Mouse (Mus musculus): ENCODE measurements around the gene Xpot.

The Xpot gene

GRCm38 (mm10) chr10:121622431-121622830 is 3.7 kb downstream of the Xpot start:
- no peak for DNase-seq (ENCODE audit: low spot score in 2 of 2)

- DNase-seq (ENCODE audit: low spot score in 2 of 2) = no peak
Measured at GRCm38 (mm10) chr10:121615935-121616334, 10.2 kb downstream of the Xpot start.

GRCm38 (mm10) chr10:121615146-121615870 is 10.8 kb downstream of the Xpot start:
- DNase-seq (ENCODE audit: low spot score in 2 of 2) = no peak

GRCm38 (mm10) chr10:121613570-121613969 is 12.6 kb downstream of the Xpot start:
- no peak for DNase-seq (ENCODE audit: low spot score in 2 of 2)

- no peak for DNase-seq (ENCODE audit: low spot score in 2 of 2)
Measured at GRCm38 (mm10) chr10:121612448-121612847, 13.7 kb downstream of the Xpot start.

- no peak for DNase-seq (ENCODE audit: low spot score in 2 of 2)
Measured at GRCm38 (mm10) chr10:121611587-121611986, 14.5 kb downstream of the Xpot start.

- no peak for DNase-seq (ENCODE audit: low spot score in 2 of 2)
Measured at GRCm38 (mm10) chr10:121608177-121608576, 18.0 kb downstream of the Xpot start.

GRCm38 (mm10) chr10:121604632-121605344 is 21.3 kb downstream of the Xpot start:
- no peak for DNase-seq (ENCODE audit: low spot score in 2 of 2)

- DNase-seq (ENCODE audit: low spot score in 2 of 2) = no peak
Measured at GRCm38 (mm10) chr10:121603556-121603955, 22.6 kb downstream of the Xpot start.

- no peak for DNase-seq (ENCODE audit: low spot score in 2 of 2)
Measured at GRCm38 (mm10) chr10:121601272-121601671, 24.9 kb downstream of the Xpot start.

GRCm38 (mm10) chr10:121596580-121596979 is 29.6 kb downstream of the Xpot start:
- no peak for DNase-seq (ENCODE audit: low spot score in 2 of 2)

GRCm38 (mm10) chr10:121591106-121591505 is 35.0 kb downstream of the Xpot start:
- DNase-seq (ENCODE audit: low spot score in 2 of 2) = peak; percentile 31 to 40

- DNase-seq (ENCODE audit: low spot score in 2 of 2) = no peak
Measured at GRCm38 (mm10) chr10:121587371-121587840, 38.7 kb downstream of the Xpot start.

- peak; percentile 84 to 90 for DNase-seq (ENCODE audit: low spot score in 2 of 2)
Measured at GRCm38 (mm10) chr10:121586675-121587370, 39.3 kb downstream of the Xpot start, which contains the start of gene Tbk1. Gene Tbk1 (minus strand): TSS chr10:121586787.

GRCm38 (mm10) chr10:121585791-121586642 is 40.1 kb downstream of the Xpot start:
- no peak for DNase-seq (ENCODE audit: low spot score in 2 of 2)

- DNase-seq (ENCODE audit: low spot score in 2 of 2) = no peak
Measured at GRCm38 (mm10) chr10:121585056-121585790, 40.9 kb downstream of the Xpot start.

GRCm38 (mm10) chr10:121584033-121584432 is 42.1 kb downstream of the Xpot start:
- DNase-seq (ENCODE audit: low spot score in 2 of 2) = no peak

- no peak for DNase-seq (ENCODE audit: low spot score in 2 of 2)
Measured at GRCm38 (mm10) chr10:121583016-121583415, 43.1 kb downstream of the Xpot start.

- DNase-seq (ENCODE audit: low spot score in 2 of 2) = no peak
Measured at GRCm38 (mm10) chr10:121582287-121582686, 43.8 kb downstream of the Xpot start.

GRCm38 (mm10) chr10:121581405-121581804 is 44.7 kb downstream of the Xpot start:
- DNase-seq (ENCODE audit: low spot score in 2 of 2) = no peak

GRCm38 (mm10) chr10:121580381-121580780 is 45.8 kb downstream of the Xpot start:
- no peak for DNase-seq (ENCODE audit: low spot score in 2 of 2)
